Mouse (Mus musculus): ENCODE data around the gene Mogat1.
A peak's percentile ranks its signal among the peaks of the same experiment; 100 is the strongest.
"Not testable (repeated sequence)": the region's sequence is repeated elsewhere in the genome, so short reads cannot be mapped to it uniquely, and the experiment has no call there.

The Mogat1 gene

GRCm38 (mm10) chr1:78510862-78511261, at the start of gene Mogat1:
Mogat1 (plus strand) TSS chr1:78510991.
- DNase-seq (ENCODE audit: low spot score), result no peak

- no peak for DNase-seq (ENCODE audit: low spot score)
Observed at GRCm38 (mm10) chr1:78472441-78472840, 38.4 kb upstream of the Mogat1 start.

DNA sequence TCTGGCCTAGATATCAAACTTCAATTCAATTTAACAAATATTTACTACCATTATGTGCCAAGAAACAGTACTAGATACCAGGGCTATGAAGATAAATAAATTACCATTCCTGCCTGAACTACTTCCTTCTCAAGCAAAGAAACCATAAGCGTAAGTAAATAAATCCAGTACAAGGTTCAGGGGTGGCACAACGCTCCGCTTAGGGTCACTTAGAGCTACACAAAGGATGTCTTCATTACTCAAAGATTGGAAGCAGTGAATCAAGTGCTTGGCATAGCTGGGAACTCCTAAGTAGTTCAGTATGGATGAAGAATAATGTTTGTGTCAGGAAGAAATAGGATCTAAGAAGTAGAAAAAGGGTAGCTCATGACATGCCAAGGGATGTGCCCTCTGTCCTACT, 27.4 kb upstream of the Mogat1 start:
- DNase-seq (ENCODE audit: low spot score), result no peak

DNA sequence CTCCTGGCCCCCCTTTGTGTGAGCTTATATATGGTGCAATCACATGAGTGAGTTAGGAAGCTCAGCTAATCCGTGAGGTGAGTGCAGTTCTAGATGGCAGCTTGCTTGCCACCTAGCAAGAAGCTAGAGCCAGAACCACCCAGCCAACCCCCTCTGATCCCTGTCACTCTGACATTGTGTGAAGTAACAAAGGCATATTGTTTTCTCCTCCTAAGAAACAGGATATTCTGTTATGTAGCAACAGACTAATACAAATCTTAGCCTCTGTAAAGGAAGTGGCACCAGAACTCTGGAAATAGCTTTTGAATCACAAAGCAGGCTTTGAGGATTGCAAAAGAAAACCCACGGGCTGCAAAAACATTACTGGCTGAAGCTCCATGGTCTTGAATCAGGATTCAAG, 26.4 kb upstream of the Mogat1 start:
- DNase-seq (ENCODE audit: low spot score), result no peak

DNA sequence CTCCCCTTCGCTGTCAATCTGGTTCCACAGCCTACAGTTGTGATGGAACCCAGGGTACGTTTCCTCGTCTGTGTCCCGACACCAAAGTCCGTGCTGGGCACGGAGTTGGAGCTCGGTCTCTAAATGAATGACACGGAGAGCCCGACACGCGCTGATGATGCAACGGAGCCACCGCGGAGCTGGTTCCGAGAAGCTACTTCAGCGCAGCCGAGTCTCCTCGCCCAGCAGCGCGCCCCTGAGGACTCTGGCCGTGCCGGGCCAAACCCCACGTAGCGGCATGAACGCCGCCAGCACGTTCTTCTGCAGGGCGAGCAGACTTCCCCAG, 22.4 kb upstream of the Mogat1 start:
- DNase-seq (ENCODE audit: low spot score), result no peak

DNA sequence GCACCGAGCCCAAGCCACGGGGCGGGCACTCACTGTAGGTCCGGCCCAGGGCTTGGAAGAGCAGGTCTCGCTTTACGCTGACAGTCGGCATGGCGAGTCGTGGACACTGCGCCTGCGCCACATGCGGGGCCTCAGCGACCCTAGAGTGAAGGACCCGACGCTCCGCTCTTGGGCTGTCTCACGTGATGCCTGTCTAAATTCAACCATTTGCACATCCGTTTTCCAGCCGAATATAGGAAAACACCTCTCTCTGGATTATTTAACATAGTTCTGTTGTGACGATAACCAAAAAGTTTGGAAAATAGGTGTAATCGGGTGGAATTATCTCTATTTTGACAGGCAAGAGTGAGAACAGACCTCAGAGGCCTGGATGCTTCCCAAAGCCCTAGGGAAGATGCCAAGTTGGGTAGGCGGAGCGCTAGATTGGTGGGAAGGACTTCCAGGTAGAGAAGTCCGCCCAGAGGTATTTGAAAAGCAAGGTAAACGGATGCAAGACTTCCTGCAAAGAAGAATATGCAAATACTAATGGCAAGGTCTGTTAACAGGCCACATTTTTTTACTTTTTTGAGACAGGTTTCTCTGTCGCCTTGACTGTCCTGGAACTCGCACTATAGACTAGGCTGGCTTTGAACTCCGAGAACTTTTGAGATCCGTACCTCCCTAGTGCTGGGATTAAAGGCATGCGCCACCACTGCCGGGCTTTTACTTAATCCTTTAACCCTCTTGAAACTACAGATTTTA, 21.9 kb upstream of the Mogat1 start, which contains the start of gene Farsb:
TSS of gene Farsb (minus strand) at position 146 of the 741 bp plus-strand sequence.
- DNase-seq (ENCODE audit: low spot score), result peak; percentile 81

DNA sequence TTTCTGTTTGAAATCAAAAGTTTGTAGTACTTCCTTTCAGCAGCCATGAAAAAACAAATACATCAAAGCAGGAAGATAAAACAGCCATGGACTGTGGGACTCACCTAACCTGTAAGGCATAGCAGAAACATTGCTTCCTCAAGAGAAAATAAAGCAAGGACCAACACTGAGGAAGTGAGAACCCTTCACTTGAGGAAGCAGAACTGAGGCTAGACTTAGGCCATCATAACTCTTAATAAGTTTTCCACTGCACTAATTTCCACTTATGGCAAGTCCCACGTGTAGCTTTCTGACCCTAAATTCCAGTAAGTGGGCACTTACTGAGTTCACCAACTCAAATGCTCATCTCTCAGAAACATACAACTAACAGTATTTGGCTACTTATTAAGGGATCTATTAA, 20.6 kb upstream of the Mogat1 start:
- DNase-seq (ENCODE audit: low spot score), result no peak

DNA sequence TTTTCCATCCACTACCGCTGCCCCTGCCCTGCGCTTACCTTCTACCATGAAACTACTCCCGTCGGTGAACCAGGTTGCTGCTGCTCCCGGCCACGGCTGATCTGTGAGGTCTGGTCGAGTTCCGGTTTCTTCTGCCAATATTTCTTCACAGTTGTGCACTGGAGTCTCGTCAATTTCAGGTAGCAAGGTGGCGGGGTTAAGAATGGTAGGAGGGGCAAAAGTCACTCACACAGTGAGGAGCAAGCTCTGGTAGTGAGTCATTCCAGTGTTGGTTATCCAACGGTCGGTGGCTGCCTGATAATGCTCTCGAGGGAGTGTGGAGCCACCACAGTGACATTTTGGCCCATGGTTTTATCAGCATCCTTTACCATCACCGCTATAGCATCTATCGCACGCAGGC, 9.8 kb upstream of the Mogat1 start:
- no peak for DNase-seq (ENCODE audit: low spot score)

DNA sequence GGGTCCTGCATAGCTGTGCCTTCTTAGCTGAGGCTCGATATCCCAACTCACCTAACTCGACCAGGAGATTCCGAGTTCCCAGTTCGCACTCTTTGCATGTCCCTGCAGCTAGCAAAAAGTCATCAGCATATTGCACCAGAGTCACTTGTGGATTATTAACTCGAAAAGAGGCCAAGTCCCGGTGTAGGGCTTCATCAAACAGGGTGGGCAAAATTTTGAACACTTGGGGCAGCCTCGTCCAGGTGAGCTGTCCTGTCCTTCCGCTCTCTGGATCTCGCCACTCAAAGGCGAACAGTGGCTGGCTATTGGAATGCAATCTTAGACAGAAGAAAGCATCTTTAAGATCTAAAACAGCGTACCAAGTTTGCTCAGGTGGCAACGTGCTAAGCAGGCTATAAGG, 8.9 kb upstream of the Mogat1 start:
- not testable (repeated sequence) for DNase-seq (ENCODE audit: low spot score)

DNA sequence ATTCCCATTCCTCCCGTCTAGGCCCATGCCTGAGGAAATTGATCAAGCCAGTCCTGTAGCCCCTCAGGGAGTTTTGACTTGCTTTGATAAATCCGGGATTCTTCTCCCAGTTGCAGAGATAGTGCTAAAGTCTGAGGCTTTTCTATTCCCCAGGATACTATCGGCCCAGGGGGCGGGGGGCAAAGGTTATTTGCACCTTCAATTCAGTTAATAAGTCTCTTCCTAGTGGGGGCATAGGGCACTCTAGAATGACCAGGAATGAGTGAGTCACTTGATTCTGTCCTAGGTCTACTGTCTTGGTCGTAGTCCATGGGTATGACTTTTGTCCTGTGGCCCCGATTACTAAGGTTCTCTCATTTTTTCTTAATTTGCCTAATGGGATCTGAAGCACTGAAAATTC, 8.3 kb upstream of the Mogat1 start:
- no peak for DNase-seq (ENCODE audit: low spot score)

- no peak for DNase-seq (ENCODE audit: low spot score)
Observed at GRCm38 (mm10) chr1:78507137-78507536, 3.7 kb upstream of the Mogat1 start.

GRCm38 (mm10) chr1:78511621-78512160, 900 bp downstream of the Mogat1 start, which contains the start of gene BC035947:
BC035947 (minus strand) TSS chr1:78512158.
- no peak for DNase-seq (ENCODE audit: low spot score)

GRCm38 (mm10) chr1:78512756-78513155, 2.0 kb downstream of the Mogat1 start:
- DNase-seq (ENCODE audit: low spot score), result no peak

GRCm38 (mm10) chr1:78518907-78519306, 8.1 kb downstream of the Mogat1 start:
- no peak for DNase-seq (ENCODE audit: low spot score)

DNA sequence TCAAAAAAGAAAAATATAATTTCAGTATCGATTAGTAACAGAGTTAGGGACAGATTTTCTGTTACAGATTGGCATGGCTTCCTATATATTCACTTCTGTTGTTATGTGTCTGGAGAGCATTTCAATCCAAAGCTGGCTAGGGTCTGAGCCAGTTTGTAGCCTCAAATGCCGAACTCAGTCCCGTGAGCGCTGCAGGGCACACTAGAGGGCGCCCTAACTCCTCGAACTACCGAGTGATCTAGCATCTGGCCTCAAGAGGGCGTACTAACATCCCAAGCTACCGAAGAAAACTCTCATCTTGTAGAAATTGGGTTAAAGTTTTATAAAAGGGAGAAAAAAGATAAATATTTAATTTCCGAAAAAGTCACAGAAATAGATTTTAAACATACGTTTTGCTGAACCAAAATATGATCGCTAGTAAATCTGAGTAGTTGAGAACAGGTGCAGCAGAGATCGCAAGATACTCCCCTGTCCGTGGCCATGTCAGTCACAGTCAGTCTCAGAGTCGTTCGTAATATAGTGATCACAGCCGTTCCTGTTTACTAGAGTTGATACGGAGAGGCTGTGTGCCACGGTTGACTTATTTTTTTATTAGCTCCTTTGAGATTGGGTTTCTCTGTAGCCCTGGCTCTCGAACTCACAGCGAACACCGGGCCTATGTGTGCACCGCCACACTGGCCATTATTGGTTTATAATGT, 14.5 kb downstream of the Mogat1 start:
- no peak for DNase-seq (ENCODE audit: low spot score)

- no peak for DNase-seq (ENCODE audit: low spot score)
Observed at GRCm38 (mm10) chr1:78528356-78528755, 17.6 kb downstream of the Mogat1 start.

- no peak for DNase-seq (ENCODE audit: low spot score)
Observed at GRCm38 (mm10) chr1:78529011-78529410, 18.2 kb downstream of the Mogat1 start.

DNA sequence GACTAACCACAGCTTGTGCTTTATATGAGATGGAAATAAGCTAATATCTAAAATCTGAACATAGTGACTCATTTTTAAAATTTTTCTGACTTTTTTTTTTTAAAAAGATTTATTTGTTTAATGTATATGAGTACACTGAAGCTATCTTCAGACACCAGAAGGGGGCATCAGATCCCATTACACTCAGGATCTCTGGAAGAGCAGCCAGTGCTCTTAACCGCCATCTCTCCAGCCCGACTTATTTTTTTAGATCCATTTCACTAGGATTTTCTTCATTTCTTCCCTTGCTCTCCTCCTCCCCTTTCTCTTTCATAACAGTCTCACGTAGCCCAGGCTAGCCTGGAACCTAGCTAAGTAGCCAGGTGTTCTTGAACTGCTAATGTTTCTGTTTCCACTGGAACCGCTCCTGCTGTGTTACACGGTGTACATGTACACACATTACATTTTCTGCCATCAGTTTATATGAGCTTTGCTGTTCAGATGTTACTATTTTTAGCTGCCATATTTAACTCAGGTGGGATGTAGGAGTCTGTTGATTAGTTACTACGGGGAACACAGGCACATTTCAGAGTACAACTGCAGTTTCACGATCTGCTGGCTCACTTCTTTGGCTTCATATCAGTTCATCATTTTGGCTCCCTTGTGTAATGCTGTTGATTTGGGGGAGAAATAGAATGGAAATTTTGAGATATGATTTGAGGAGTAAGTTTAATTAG, 19.9 kb downstream of the Mogat1 start:
- no peak for DNase-seq (ENCODE audit: low spot score)

DNA sequence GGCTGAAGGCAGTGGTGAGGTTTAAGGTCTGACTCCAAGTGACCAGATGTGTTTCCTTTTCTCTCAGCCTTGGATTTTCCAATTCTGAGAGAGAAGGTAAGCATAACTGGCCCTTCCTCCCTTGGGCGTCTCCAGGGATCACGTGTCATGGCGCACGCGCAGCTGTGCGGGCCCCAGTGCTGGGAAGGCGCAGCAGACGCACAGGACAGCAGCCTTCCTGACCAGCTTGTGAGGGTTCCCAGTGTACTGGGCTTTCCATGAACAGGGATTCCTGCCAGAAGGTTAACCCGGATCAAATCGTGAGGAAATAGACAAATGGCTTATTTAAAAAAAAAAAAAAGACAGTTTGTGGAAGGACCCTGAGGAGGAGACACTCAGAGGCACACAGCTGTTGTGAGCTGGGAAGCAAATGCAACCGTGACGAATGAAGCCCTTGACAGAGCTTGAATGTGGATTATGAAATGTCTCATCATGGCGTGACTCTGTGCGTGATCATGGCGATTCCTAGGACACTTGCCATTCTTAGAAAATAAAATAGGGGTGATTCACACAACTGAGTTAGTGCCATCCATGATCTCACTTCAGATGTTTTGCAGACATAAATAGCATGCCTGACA, 21.5 kb downstream of the Mogat1 start:
- no peak for DNase-seq (ENCODE audit: low spot score)

- no peak for DNase-seq (ENCODE audit: low spot score)
Observed at GRCm38 (mm10) chr1:78534428-78535150, 23.8 kb downstream of the Mogat1 start.

DNA sequence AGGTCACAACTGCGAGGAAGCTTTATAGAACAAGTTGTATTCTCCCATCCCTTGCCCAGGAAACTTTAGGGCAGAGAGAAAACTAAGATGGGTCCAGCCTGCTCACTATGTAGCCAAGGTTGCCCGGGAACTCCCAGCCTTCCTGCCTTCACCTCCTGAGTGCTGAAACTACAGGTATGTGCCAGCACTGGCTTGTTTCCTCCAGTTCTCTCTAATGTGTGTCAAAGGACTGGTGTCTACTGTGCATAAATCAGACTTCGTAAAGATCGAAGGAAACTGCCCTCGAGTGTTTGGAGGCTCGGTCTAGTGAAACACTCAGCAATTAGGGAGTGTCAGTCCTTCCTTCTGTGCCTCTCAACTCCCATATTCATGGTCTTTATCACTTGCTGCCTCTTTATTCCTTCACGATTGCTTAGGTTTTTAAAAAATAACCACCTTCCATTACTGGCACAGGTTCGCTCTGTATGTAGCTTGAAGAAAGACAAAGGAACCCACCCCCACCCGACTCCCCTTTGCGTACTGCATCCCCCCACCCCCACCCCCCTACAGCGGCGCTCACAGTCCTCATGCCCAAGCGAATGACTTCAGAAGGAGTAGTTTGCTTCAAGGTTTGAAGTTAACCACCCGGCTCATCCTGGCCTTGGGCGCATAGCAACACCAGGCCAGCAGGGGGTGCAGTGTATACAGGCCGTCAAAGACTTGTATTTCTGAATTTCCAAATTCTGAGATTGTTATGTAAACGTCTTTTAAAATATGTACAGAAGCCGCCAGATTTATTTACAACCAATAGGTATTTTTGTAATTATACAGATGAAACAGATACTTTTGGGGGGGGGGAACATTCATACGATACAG, 25.7 kb downstream of the Mogat1 start:
- peak; percentile 31 for DNase-seq (ENCODE audit: low spot score)
